Mouse (Mus musculus): ENCODE measurements around the gene Cttnbp2nl.

- TF ChIP-seq CTCF (IDR thresholded peaks at IDR 0.05; ENCODE audit: low read depth) = no peak
- TF ChIP-seq EP300 (optimal IDR thresholded peaks at IDR 0.05) = no peak
These were observed 57.2 kb downstream of the Cttnbp2nl start for GRCm38 (mm10) chr3:104995707-104996106.

Measured in stomach, postnatal 0 days (tissue).